Mouse (Mus musculus): ENCODE measurements around the gene Haghl. TPM values are rescaled to one million over a fixed set of nuclear protein-coding genes. Genes with fewer than 3 reads are reported as not detected.

The Haghl gene
- polyA plus RNA-seq (2015; fragmentation: Nextera tagmentation; extraction: Ambion mirVana): 37.5 and 40.2 TPM in 2 replicates

DNA sequence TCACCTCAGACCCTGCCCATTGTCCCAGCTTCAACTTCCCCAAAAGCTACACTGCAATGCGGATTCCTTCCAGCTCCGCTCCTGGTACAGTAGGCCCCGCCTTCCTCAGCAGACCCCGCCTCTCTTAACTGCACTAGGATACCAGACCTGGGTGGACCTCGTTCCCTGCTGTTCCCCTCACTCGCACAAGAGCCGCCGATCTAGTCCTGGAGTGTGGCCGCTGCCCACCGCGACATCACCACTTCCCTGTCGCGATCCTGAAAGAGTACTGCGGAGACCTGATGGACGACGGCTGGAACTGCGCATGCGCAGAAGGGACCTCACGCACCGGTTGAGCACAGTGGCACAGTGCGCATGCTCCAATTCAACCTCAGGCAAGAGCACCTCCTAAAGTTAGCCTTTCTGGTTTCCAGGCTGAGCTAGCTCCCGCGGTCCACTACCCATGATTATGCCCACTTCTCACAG lies at the start of gene Haghl:
Gene Haghl (minus strand): TSS at position 393 of the 465 bp plus-strand sequence.
- Histone ChIP-seq H3K4me2 (replicated peaks; ENCODE audit: low read depth) (peak within 1 kb of the TSS; percentile 77), H3K9ac (ENCODE audit: low read length) (peak within 1 kb of the TSS; percentile 61), H3K36me3 (ENCODE audit: control insufficient read depth, insufficient read depth, low read length) (peaks cover 10% of the 10 kb centered on the region; the same call in 1 of the 2 replicates), H3K27ac (replicated peaks) (peak within 1 kb of the TSS; percentile 45), H3K4me1 (replicated peaks; ENCODE audit: control insufficient read depth, insufficient read depth) (peaks cover 5% of the 10 kb centered on the region), H3K4me3 (ENCODE audit: low read depth, low read length) (peak within 1 kb of the TSS; percentile 69), H3K9me3 (ENCODE audit: control insufficient read depth, low read length) (no peaks in the 10 kb centered on the region), H3K27me3 (ENCODE audit: control insufficient read depth, insufficient read depth, low read length) (no peaks in the 10 kb centered on the region)
- ATAC-seq (ENCODE audit: low FRiP score, low TSS enrichment) (peak; percentile 82), DNase-seq (ENCODE audit: low spot score) (peak; percentile 95)
- WGBS: under 1% methylated on average over 23 of the region's 23 CpGs
- TF ChIP-seq CTCF (IDR thresholded peaks at IDR 0.05; ENCODE audit: low read depth) (peak; percentile 29), EP300 (optimal IDR thresholded peaks at IDR 0.05) (no peak)

DNA sequence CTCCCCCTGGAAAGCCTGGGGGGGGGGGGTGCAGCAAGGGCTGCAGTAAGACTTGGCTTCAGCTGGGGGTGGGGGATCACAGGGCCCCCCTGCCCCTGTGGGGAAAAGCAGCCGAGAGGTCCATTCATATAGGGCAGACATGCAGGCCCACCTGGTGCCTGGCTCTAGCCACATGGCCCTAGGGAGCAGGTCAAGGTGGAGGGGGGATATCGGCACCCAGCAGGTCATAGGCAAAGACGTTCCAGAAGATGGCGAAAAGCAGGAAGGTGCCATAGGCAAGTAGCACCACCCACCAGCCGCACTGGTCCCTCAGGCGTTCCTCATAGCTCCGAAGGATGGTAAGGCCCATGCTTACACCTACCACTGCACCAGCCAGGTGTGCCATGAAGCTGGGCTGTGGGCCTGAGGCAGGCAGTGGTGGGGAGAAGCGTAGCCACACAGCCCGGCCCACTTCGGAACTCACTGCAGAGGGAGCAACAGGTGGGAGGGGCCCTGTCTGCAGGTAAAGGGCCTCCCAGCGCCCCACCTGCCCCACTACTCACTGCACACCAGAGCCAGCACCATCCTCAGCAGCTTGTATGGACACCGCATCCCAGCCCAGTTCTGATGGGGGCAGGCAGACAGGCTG lies 49.2 kb upstream of the Haghl start:
- peak overlapping the region; percentile 80 for H3K9ac ChIP-seq (ENCODE audit: low read length)
- 66% methylated on average over 12 of the region's 12 CpGs for WGBS
- peaks cover 28% of the 10 kb centered on the region for H3K4me1 ChIP-seq (replicated peaks; ENCODE audit: control insufficient read depth, insufficient read depth)
- ATAC-seq (ENCODE audit: low FRiP score, low TSS enrichment) (no peak), DNase-seq (ENCODE audit: low spot score) (no peak)
- H3K27me3 ChIP-seq (ENCODE audit: control insufficient read depth, insufficient read depth, low read length): no peaks in the 10 kb centered on the region
- peak overlapping the region; percentile 78 for H3K4me3 ChIP-seq (ENCODE audit: low read depth, low read length)
- TF ChIP-seq CTCF (IDR thresholded peaks at IDR 0.05; ENCODE audit: low read depth) (no peak), EP300 (optimal IDR thresholded peaks at IDR 0.05) (no peak)
- H3K4me2 ChIP-seq (replicated peaks; ENCODE audit: low read depth): peak overlapping the region; percentile 88
- peaks cover 18% of the 10 kb centered on the region for H3K36me3 ChIP-seq (ENCODE audit: control insufficient read depth, insufficient read depth, low read length)
- no peaks in the 10 kb centered on the region for H3K9me3 ChIP-seq (ENCODE audit: control insufficient read depth, low read length)
- H3K27ac ChIP-seq (replicated peaks): 0 out of 2 replicates have a peak overlapping the region, but pooled peaks have one; percentile 24

DNA sequence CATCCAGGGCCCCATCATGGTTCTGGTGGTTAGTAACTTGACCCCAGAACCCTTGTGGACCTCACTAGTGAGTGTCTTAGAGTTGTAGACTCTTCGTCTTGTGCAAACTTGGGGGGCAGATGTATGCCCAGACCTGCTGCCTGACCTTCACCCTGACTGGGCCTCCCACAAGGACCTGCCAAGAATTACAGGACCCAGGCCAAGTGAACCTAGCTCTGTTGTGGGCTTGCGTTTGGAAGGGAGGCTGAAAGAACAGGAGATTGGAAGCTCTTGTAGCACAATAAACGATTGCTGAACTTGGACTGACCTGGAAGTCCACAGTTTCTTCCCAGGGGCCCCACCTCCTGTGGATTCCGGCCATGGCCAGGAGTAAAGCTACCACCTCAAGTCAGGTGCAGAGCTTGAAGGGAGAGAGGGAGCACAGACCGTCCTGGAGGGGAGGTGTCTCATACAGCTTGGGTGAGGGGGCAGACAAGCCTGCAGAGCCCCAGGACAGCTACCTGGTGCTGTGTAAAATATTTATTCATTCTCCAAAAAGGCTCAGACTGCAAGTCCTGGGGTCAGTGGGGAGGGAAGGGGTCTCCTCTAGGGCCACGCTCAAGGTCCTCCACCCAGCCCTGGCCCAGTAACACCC lies 48.6 kb upstream of the Haghl start:
- Histone ChIP-seq H3K9me3 (ENCODE audit: control insufficient read depth, low read length) (no peaks in the 10 kb centered on the region), H3K36me3 (ENCODE audit: control insufficient read depth, insufficient read depth, low read length) (peaks cover 13% of the 10 kb centered on the region), H3K27ac (replicated peaks) (peak overlapping the region; percentile 98), H3K27me3 (ENCODE audit: control insufficient read depth, insufficient read depth, low read length) (no peaks in the 10 kb centered on the region), H3K4me2 (replicated peaks; ENCODE audit: low read depth) (peak overlapping the region; percentile 88), H3K4me1 (replicated peaks; ENCODE audit: control insufficient read depth, insufficient read depth) (peaks cover 31% of the 10 kb centered on the region), H3K9ac (ENCODE audit: low read length) (peak overlapping the region; percentile 80), H3K4me3 (ENCODE audit: low read depth, low read length) (peak overlapping the region; percentile 78)
- no peak for DNase-seq (ENCODE audit: low spot score)
- WGBS: 9% methylated on average over 6 of the region's 6 CpGs
- TF ChIP-seq CTCF (IDR thresholded peaks at IDR 0.05; ENCODE audit: low read depth) (no peak), EP300 (optimal IDR thresholded peaks at IDR 0.05) (no peak)
- ATAC-seq (ENCODE audit: low FRiP score, low TSS enrichment): no peak

DNA sequence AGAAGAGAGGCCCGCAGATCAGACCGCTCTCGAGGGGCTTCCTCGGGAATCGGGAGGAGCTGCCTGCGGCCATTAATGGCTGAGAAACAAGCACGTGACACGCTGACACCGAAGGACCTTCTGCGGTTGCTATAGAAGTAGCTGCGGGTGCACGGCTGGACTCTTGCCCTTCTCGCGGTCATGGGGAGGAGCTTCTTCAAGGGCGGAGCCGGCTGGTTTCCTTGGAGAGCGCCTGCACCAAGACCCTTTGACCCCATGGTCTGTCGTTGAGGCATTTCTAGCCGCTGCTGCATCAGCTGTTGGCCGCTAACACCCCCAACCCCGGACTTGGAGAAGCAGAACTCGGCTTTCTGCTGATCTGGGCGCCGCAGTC lies 47.8 kb upstream of the Haghl start, which contains the start of gene Stub1:
Gene Stub1 (minus strand): TSS at position 114 of the 373 bp plus-strand sequence.
- Histone ChIP-seq H3K4me1 (replicated peaks; ENCODE audit: control insufficient read depth, insufficient read depth) (peaks cover 34% of the 10 kb centered on the region), H3K9me3 (ENCODE audit: control insufficient read depth, low read length) (no peaks in the 10 kb centered on the region), H3K9ac (ENCODE audit: low read length) (peak within 1 kb of the TSS; percentile 85), H3K4me3 (ENCODE audit: low read depth, low read length) (peak within 1 kb of the TSS; percentile 78), H3K27ac (replicated peaks) (peak within 1 kb of the TSS; percentile 98), H3K4me2 (replicated peaks; ENCODE audit: low read depth) (peak within 1 kb of the TSS; percentile 88), H3K36me3 (ENCODE audit: control insufficient read depth, insufficient read depth, low read length) (peaks cover 12% of the 10 kb centered on the region), H3K27me3 (ENCODE audit: control insufficient read depth, insufficient read depth, low read length) (no peaks in the 10 kb centered on the region)
- TF ChIP-seq CTCF (IDR thresholded peaks at IDR 0.05; ENCODE audit: low read depth) (no peak), EP300 (optimal IDR thresholded peaks at IDR 0.05) (no peak)
- ATAC-seq (ENCODE audit: low FRiP score, low TSS enrichment): peak; percentile 65
- DNase-seq (ENCODE audit: low spot score): peak; percentile 94
- WGBS: under 1% methylated on average over 24 of the region's 24 CpGs

DNA sequence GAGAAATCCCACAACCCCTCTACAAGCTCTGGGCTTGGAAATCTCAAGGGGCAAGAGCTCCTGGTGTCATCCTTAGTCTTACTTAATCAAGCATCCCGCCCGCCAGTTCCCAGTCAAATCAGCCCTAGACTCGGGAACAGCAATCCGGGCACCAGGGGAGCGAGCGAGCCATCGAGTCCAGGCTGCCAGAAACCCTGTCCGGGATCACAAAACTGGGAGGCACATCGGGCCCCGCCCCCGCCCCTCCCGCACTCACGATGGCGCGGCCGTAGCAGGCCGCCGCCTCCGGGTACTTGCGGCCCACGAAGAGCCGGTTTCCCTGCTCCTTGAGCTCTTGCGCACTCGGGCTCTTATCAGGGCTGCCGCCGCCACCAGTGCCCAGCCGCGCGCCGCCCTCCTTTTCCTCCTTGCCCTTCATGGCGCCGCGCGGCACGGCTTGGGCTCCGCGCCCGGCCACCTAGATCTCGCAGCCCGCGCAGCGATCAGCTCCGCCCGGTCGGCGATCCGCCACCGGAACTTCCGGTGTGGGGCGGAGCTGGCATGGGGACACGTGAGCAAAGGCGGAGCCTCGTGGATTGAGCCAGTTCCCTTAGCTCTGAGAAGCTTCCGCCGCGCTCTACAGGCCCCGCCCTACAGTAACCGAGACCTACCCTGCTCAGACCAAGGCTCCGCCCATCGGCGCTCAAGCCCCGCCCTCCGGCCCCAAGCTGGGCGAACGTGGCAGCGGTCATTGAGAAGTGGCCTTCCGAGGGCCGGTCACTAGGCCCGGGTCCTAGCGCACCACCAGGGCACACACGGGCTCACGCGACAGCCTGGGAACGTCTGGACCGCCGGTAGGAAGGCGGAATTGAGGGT lies 47.2 kb upstream of the Haghl start:
- peak overlapping the region; percentile 78 for H3K4me3 ChIP-seq (ENCODE audit: low read depth, low read length)
- peak overlapping the region; percentile 88 for H3K4me2 ChIP-seq (replicated peaks; ENCODE audit: low read depth)
- H3K4me1 ChIP-seq (replicated peaks; ENCODE audit: control insufficient read depth, insufficient read depth): peaks cover 34% of the 10 kb centered on the region
- no peaks in the 10 kb centered on the region for H3K9me3 ChIP-seq (ENCODE audit: control insufficient read depth, low read length)
- 1% methylated on average over 63 of the region's 77 CpGs for WGBS
- no peaks in the 10 kb centered on the region for H3K27me3 ChIP-seq (ENCODE audit: control insufficient read depth, insufficient read depth, low read length)
- peak overlapping the region; percentile 98 for H3K27ac ChIP-seq (replicated peaks)
- DNase-seq (ENCODE audit: low spot score): peak; percentile 100
- peaks cover 9% of the 10 kb centered on the region for H3K36me3 ChIP-seq (ENCODE audit: control insufficient read depth, insufficient read depth, low read length)
- peak overlapping the region; percentile 85 for H3K9ac ChIP-seq (ENCODE audit: low read length)
- peak; percentile 89 for ATAC-seq (ENCODE audit: low FRiP score, low TSS enrichment)
- TF ChIP-seq EP300 (optimal IDR thresholded peaks at IDR 0.05) (peak; percentile 92), CTCF (IDR thresholded peaks at IDR 0.05; ENCODE audit: low read depth) (0 out of 2 replicates have a peak, but pooled peaks have one; percentile 4)
